Mouse (Mus musculus) forebrain, postnatal 0 days (tissue): ENCODE results near the gene Mrgprd. TPM values are rescaled to one million over a fixed set of nuclear protein-coding genes. Genes with fewer than 3 reads are reported as not detected.

Source experiments
- ATAC-seq: fragments of 200-750 bp; cut with Nextera tagmentation; 2 replicates; pipeline ENCODE4 v1.8.0; 2017; ENCODE audit warnings: mild to moderate bottlenecking, moderate library complexity
- DNase-seq: peaks from one replicate; pipeline ENCODE4 v3.0.0-alpha.2; 2015
- H3K27ac ChIP-seq: fragments of 300-500 bp; sonication (generic); 2 replicates; pipeline ENCODE4 v1.5.1; 2014; ENCODE audit warnings: low read depth, mild to moderate bottlenecking, antibody characterized with exemption, low read length, moderate library complexity, mixed read lengths
- H3K27me3 ChIP-seq: fragments of 300-500 bp; sonication (generic); 2 replicates; pipeline ENCODE4 v1.6.1; 2014; ENCODE audit warnings: mild to moderate bottlenecking, low read length, mixed read lengths; ENCODE audit not compliant: insufficient read depth
- H3K36me3 ChIP-seq: fragments of 300-500 bp; sonication (generic); 2 replicates; pipeline ENCODE4 v1.6.1; 2014; ENCODE audit warnings: mild to moderate bottlenecking, moderate library complexity; ENCODE audit not compliant: insufficient read depth
- H3K4me1 ChIP-seq: fragments of 300-500 bp; sonication (generic); 2 replicates; pipeline ENCODE4 v1.6.1; 2014; ENCODE audit warnings: antibody characterized with exemption; ENCODE audit not compliant: insufficient read depth
- H3K4me2 ChIP-seq: fragments of 300-500 bp; sonication (generic); 2 replicates; pipeline ENCODE4 v1.6.1; 2014; ENCODE audit warnings: low read depth, mild to moderate bottlenecking, moderate library complexity
- H3K4me3 ChIP-seq: fragments of 300-500 bp; sonication (generic); 2 replicates; pipeline ENCODE4 v1.5.1; 2014; ENCODE audit warnings: low read depth, low read length, mixed read lengths
- H3K9ac ChIP-seq: fragments of 300-500 bp; sonication (generic); 2 replicates; pipeline ENCODE4 v1.6.1; 2014; ENCODE audit warnings: mild to moderate bottlenecking
- H3K9me3 ChIP-seq: fragments of 300-500 bp; sonication (generic); 2 replicates; pipeline ENCODE4 v1.6.1; 2016; ENCODE audit warnings: low read length
- CTCF ChIP-seq: sonication (generic); IDR thresholded peaks from 2 replicates; pipeline ENCODE4 v1.5.1; 2016; ENCODE audit warnings: antibody characterized with exemption, control low read depth, low read depth
- whole genome bisulfite sequencing: fragments of 180-500 bp; shearing (Covaris S2); extraction: QIAGEN DNeasy Blood & Tissue Kit; methylation state at CpG from one replicate; pipeline ENCODE4 v1.1.7; 2014; 5-methylcytosine and 5-hydroxymethylcytosine counted together
- polyA plus RNA-seq: library from polyadenylated mRNA; unstranded; fragments of >200 nt; fragmentation: Nextera tagmentation; extraction: Ambion mirVana; gene quantifications from 2 replicates; pipeline ENCODE4 v1.2.1, GENCODE M21; 2015
- total RNA-seq: library from RNA; depleted of rRNA; stranded (reverse); fragments of >200 nt; gene quantifications from 2 replicates; pipeline ENCODE4 v1.2.3, GENCODE M21; 2014

Gene Mrgprd
- total and polyA plus RNA-seq, 2 experiments from 2014 or later = not detected

- 42% methylated on average over 6 of the region's 6 CpGs for WGBS
- DNase-seq = no peak
- no peaks in the 10 kb centered on the region for H3K9me3 ChIP-seq
Measured at GRCm38 (mm10) chr7:145293859-145294258, 20.8 kb upstream of the Mrgprd start.

DNA sequence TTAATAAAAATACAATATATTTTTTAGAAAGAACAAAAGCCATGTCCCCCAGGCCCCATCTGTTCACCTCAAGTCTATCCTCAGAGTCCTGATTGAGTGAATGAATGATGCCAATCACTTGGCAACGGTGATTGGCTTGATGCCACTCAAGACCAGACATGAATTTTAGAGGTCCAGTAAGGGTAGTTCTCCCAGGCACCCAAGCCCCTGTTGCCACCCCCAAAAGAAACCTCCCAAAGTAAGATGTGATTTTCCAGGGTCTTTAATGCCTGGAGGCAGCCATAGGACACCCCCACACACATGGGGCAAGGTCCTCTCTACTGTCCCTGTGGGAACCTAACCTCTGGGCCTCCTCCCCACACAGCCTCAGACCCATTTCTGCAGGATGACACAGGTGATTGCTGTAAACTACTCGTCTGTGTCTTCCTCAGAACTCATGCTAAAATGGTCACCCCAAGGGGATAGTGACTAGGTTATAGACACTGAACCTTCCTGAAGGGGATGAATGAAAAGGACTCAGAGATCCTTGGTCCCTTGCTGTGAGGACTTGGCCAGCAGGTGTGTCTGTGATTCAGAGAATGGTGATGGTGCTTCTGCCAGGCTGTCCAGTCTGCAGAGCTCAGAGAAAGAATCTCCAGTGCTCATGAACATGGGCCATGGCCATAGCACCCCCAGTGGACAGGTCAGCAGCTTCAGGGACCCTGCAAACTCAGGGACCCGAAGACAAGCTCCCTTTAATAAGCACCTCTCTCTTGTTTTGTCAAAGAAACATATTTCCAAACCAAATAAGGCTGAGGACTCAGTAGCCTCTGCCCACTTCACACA lies 15.8 kb upstream of the Mrgprd start:
- no peak overlapping the region for H3K9ac ChIP-seq
- H3K9me3 ChIP-seq = no peaks in the 10 kb centered on the region
- no peaks in the 10 kb centered on the region for H3K36me3 ChIP-seq
- no peaks in the 10 kb centered on the region for H3K4me1 ChIP-seq
- no peak overlapping the region for H3K4me3 ChIP-seq
- DNase-seq (no peak), ATAC-seq (no peak)
- 55% methylated on average over 3 of the region's 3 CpGs for WGBS
- H3K27me3 ChIP-seq = no peaks in the 10 kb centered on the region
- no peak overlapping the region for H3K27ac ChIP-seq
- TF ChIP-seq CTCF = no peak
- H3K4me2 ChIP-seq = no peak overlapping the region

More at GRCm38 (mm10) chr7:145293859-145294258, 20.8 kb upstream of the Mrgprd start:
- Histone ChIP-seq H3K27ac (no peak overlapping the region), H3K4me1 (no peaks in the 10 kb centered on the region), H3K9ac (no peak overlapping the region), H3K4me3 (no peak overlapping the region), H3K36me3 (no peaks in the 10 kb centered on the region), H3K27me3 (no peaks in the 10 kb centered on the region), H3K4me2 (no peak overlapping the region)
- no peak for TF ChIP-seq CTCF
- no peak for ATAC-seq

DNA sequence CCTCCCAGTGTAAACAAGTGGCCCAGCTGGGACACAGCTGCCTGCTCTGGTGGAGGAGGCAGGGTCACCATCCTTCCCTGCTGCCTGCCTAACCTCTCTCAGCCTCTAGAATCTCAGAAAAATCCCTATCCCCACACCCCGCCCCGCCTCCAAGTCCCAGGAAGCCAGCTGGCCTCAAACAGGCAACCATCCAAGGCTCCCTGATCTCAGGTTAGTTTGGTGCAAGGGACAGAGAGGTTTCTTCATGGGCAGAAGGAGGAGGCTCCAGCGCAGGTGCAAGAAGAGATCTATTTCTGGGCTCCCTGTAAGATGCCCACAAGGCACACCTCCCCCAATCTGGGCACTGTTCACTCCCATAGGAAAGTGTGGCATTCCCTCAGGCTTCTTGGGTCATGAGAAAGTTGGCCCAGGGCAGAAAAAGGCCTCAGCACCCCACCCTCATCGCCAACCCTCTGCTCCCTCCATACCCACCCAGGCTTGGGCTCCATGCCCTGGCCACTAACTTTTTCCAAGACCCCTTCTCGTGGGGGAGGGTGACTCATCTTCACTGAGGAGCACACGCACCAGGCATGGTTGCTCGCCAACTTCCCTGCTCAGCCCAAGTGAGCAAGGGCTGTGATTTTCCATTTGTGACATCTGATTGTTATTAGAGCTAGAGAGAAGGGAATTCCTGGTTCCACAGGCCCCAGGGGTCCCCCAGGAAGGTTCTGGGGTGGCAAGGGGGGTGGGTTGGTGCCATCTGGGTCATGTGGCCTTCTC lies 14.9 kb upstream of the Mrgprd start:
- WGBS = 65% methylated on average over 7 of the region's 7 CpGs
- ATAC-seq = no peak
- Histone ChIP-seq H3K27ac (no peak overlapping the region), H3K4me3 (no peak overlapping the region), H3K36me3 (no peaks in the 10 kb centered on the region), H3K4me1 (no peaks in the 10 kb centered on the region), H3K9ac (no peak overlapping the region), H3K9me3 (no peaks in the 10 kb centered on the region), H3K4me2 (no peak overlapping the region), H3K27me3 (no peaks in the 10 kb centered on the region)
- TF ChIP-seq CTCF = no peak
- no peak for DNase-seq

GRCm38 (mm10) chr7:145300321-145301007 lies 14.2 kb upstream of the Mrgprd start, which contains the start of gene Mrgprf:
Gene Mrgprf (plus strand): TSS chr7:145300828.
- WGBS = 42% methylated on average over 13 of the region's 13 CpGs

DNA sequence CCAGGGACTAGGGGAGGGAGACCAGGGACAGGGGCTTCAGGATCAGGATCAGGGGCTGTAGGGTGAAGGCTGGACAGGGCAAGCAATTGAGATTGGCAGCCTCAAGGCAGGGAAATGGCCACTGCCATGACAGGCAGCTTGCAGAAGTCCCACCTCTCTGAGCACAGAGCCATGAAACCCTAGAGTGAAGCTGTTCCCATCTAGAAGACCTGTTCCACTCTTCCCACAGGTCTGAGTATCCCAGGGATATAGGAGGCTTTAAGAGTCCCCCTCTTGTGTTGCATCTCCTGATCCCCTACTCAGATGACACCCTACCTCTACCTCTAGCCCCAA lies 13.7 kb upstream of the Mrgprd start:
- Histone ChIP-seq H3K9me3 (no peaks in the 10 kb centered on the region), H3K36me3 (no peaks in the 10 kb centered on the region), H3K27me3 (no peaks in the 10 kb centered on the region), H3K4me2 (no peak overlapping the region), H3K9ac (no peak overlapping the region), H3K27ac (no peak overlapping the region), H3K4me1 (no peaks in the 10 kb centered on the region), H3K4me3 (no peak overlapping the region)
- ATAC-seq = no peak
- DNase-seq = no peak
- no peak for TF ChIP-seq CTCF

More at GRCm38 (mm10) chr7:145300321-145301007, 14.2 kb upstream of the Mrgprd start, which contains the start of gene Mrgprf:
- ATAC-seq = no peak
- Histone ChIP-seq H3K9me3 (no peaks in the 10 kb centered on the region), H3K4me3 (no peak within 1 kb of the TSS), H3K4me2 (no peak within 1 kb of the TSS), H3K27ac (no peak within 1 kb of the TSS), H3K9ac (no peak within 1 kb of the TSS), H3K27me3 (no peaks in the 10 kb centered on the region), H3K36me3 (no peaks in the 10 kb centered on the region), H3K4me1 (no peaks in the 10 kb centered on the region)
- no peak for DNase-seq
- no peak for TF ChIP-seq CTCF

- 82% methylated on average over 6 of the region's 6 CpGs for WGBS
- Histone ChIP-seq H3K9ac (no peak overlapping the region), H3K4me1 (no peaks in the 10 kb centered on the region), H3K9me3 (no peaks in the 10 kb centered on the region), H3K4me2 (no peak overlapping the region), H3K27ac (no peak overlapping the region), H3K27me3 (no peaks in the 10 kb centered on the region), H3K36me3 (no peaks in the 10 kb centered on the region), H3K4me3 (no peak overlapping the region)
- no peak for TF ChIP-seq CTCF
- ATAC-seq (no peak), DNase-seq (no peak)
Measured at GRCm38 (mm10) chr7:145301341-145302005, 13.2 kb upstream of the Mrgprd start.
